Mouse (Mus musculus) CH12.LX (cell line): ENCODE data around the gene Abcc2. TPM values are rescaled to one million over a fixed set of nuclear protein-coding genes. Genes with fewer than 3 reads are reported as not detected.
A peak's percentile ranks its signal among the peaks of the same experiment; 100 is the strongest.

Experiments
- DNase-seq: peaks from one replicate; pipeline ENCODE4 v3.0.0-alpha.2; 2013; ENCODE audit errors: extremely low read depth
- H3K27ac ChIP-seq: 2 replicates; pipeline ENCODE4 v1.5.1; 2012; ENCODE audit warnings: low read depth, mild to moderate bottlenecking, control low read depth, moderate library complexity; ENCODE audit not compliant: insufficient read depth
- H3K27me3 ChIP-seq: replicated peaks from 2 replicates; pipeline ENCODE3; 2012; ENCODE audit warnings: inconsistent platforms
- H3K36me3 ChIP-seq, 2 experiments: replicated peaks in 1 of 2; 2 replicates each; pipeline versions ENCODE3 to v1.6.1; 2012; ENCODE audit warnings: inconsistent platforms in 1 of 2, low read length in 1 of 2, mild to moderate bottlenecking in 1 of 2, mixed read lengths in 1 of 2, moderate library complexity in 1 of 2; ENCODE audit not compliant: control insufficient read depth in 1 of 2, insufficient read depth in 1 of 2
- H3K4me1 ChIP-seq, 2 experiments: 2 replicates each; pipeline ENCODE4 v1.6.1; 2012; ENCODE audit warnings: inconsistent platforms in 1 of 2, moderate library complexity in 1 of 2; ENCODE audit not compliant: insufficient read depth in 2 of 2, control insufficient read depth in 1 of 2
- H3K4me2 ChIP-seq: 2 replicates; pipeline ENCODE4 v1.6.1; 2012; ENCODE audit warnings: low read depth, mild to moderate bottlenecking, control low read depth; ENCODE audit not compliant: poor library complexity, insufficient read depth, severe bottlenecking
- H3K4me3 ChIP-seq, 3 experiments: fragments of 150-350 bp in 1 of 3; sonication (generic) in 1 of 3; replicated peaks in 1 of 3; 2 replicates each; pipeline versions ENCODE3 to v1.5.1; 2011 to 2012; ENCODE audit warnings: low read depth in 2 of 3, low read length in 2 of 3, mild to moderate bottlenecking in 2 of 3, moderate library complexity in 2 of 3, control low read depth in 1 of 3, improper control_type of control experiment in 1 of 3, inconsistent platforms in 1 of 3, mixed read lengths in 1 of 3; ENCODE audit not compliant: poor library complexity in 1 of 3
- H3K79me2 ChIP-seq: replicated peaks from 2 replicates; pipeline ENCODE4 v1.6.1; 2012; ENCODE audit warnings: mild to moderate bottlenecking, moderate library complexity; ENCODE audit not compliant: control insufficient read depth, poor library complexity, insufficient read depth, severe bottlenecking; ENCODE audit errors: extremely low read depth
- H3K9ac ChIP-seq: 2 replicates; pipeline ENCODE4 v1.6.1; 2012; ENCODE audit warnings: low read depth, mild to moderate bottlenecking, control low read depth, moderate library complexity; ENCODE audit not compliant: insufficient read depth
- H3K9me3 ChIP-seq: replicated peaks from 2 replicates; pipeline ENCODE3; 2012; ENCODE audit warnings: low read length, inconsistent platforms, mixed read lengths
- CHD2 ChIP-seq: IDR thresholded peaks from 2 replicates; pipeline ENCODE4 v1.6.1; 2011; ENCODE audit warnings: low read length, improper control_type of control experiment
- ELF1 ChIP-seq: IDR thresholded peaks from 2 replicates; pipeline ENCODE4 v1.6.1; 2014; ENCODE audit warnings: low read depth, mild to moderate bottlenecking, inconsistent platforms, low read length, improper control_type of control experiment
- EP300 ChIP-seq: IDR thresholded peaks from 2 replicates; pipeline ENCODE4 v1.6.1; 2011; ENCODE audit warnings: low read length, improper control_type of control experiment
- ETS1 ChIP-seq: conservative IDR thresholded peaks from 2 replicates; pipeline ENCODE4 v1.6.1; 2012; ENCODE audit warnings: low read depth, mild to moderate bottlenecking, inconsistent platforms, low read length, improper control_type of control experiment, moderate library complexity
- HCFC1 ChIP-seq: IDR thresholded peaks from 2 replicates; pipeline ENCODE4 v1.6.1; 2012; ENCODE audit warnings: low read depth, mild to moderate bottlenecking, inconsistent platforms, low read length, improper control_type of control experiment
- JUN ChIP-seq: IDR thresholded peaks from 2 replicates; pipeline ENCODE4 v1.6.1; 2011; ENCODE audit warnings: low read depth, mild to moderate bottlenecking, low read length, improper control_type of control experiment, moderate library complexity; ENCODE audit not compliant: insufficient read depth
- KAT2A ChIP-seq: IDR thresholded peaks from 2 replicates; pipeline ENCODE4 v1.6.1; 2012; ENCODE audit warnings: low read length, improper control_type of control experiment, inconsistent platforms; ENCODE audit not compliant: insufficient replicate concordance
- MAFK ChIP-seq: IDR thresholded peaks from 2 replicates; pipeline ENCODE4 v1.6.1; 2011; ENCODE audit warnings: low read length, improper control_type of control experiment; ENCODE audit not compliant: insufficient replicate concordance
- MAZ ChIP-seq: IDR thresholded peaks from 2 replicates; pipeline ENCODE4 v1.6.1; 2012; ENCODE audit warnings: low read depth, mild to moderate bottlenecking, inconsistent platforms, low read length, improper control_type of control experiment, moderate library complexity
- MEF2A ChIP-seq: IDR thresholded peaks from 2 replicates; pipeline ENCODE4 v1.6.1; 2014; ENCODE audit warnings: low read depth, mild to moderate bottlenecking, inconsistent platforms, low read length, improper control_type of control experiment, borderline replicate concordance
- POLR2A ChIP-seq: IDR thresholded peaks from 2 replicates; pipeline ENCODE4 v1.6.1; 2011; ENCODE audit warnings: low read depth, mild to moderate bottlenecking, improper control_type of control experiment, low read length
- RCOR1 ChIP-seq: conservative IDR thresholded peaks from 2 replicates; pipeline ENCODE4 v1.6.1; 2012; ENCODE audit warnings: low read depth, mild to moderate bottlenecking, inconsistent platforms, low read length, improper control_type of control experiment
- SMC3 ChIP-seq: IDR thresholded peaks from 2 replicates; pipeline ENCODE4 v1.6.1; 2011; ENCODE audit warnings: low read depth, low read length, improper control_type of control experiment
- TCF12 ChIP-seq: IDR thresholded peaks from 2 replicates; pipeline ENCODE4 v1.6.1; 2014; ENCODE audit warnings: low read depth, mild to moderate bottlenecking, inconsistent platforms, low read length, improper control_type of control experiment
- USF1 ChIP-seq: IDR thresholded peaks from 2 replicates; pipeline ENCODE4 v1.6.1; 2014; ENCODE audit warnings: low read depth, mild to moderate bottlenecking, inconsistent platforms, low read length, improper control_type of control experiment
- USF2 ChIP-seq: conservative IDR thresholded peaks from 2 replicates; pipeline ENCODE4 v1.6.1; 2011; ENCODE audit warnings: low read depth, low read length, improper control_type of control experiment
- ZKSCAN1 ChIP-seq: IDR thresholded peaks from 2 replicates; pipeline ENCODE4 v1.6.1; 2012; ENCODE audit warnings: low read depth, inconsistent platforms, low read length, improper control_type of control experiment, borderline replicate concordance
- ZMIZ1 ChIP-seq: IDR thresholded peaks from 2 replicates; pipeline ENCODE4 v1.6.1; 2012; ENCODE audit warnings: low read depth, mild to moderate bottlenecking, inconsistent platforms, low read length, improper control_type of control experiment
- dilution Hi-C: fragments of 300-500 bp; cut with MboI; formaldehyde crosslinking; loops from 2 replicates; pipeline ENCODE4 v1.14.3; 2020; ENCODE audit warnings: low sequenced_read_pairs; ENCODE audit not compliant: extremely low pct_unique_long_range_greater_than_20kb, extremely low pct_ligation_motif_present
- in situ Hi-C: fragments of 300-500 bp; cut with MboI; formaldehyde crosslinking; loops from 3 replicates; pipeline ENCODE4 v1.14.3; 2019; ENCODE audit warnings: low sequenced_read_pairs, low pct_ligation_motif_present, low pct_unique_long_range_greater_than_20kb, mixed read lengths
- polyA plus RNA-seq: library from polyadenylated mRNA; unstranded; fragments of >175 nt; gene quantifications from 2 replicates; pipeline ENCODE4 v1.2.1, GENCODE M21; 2012; ENCODE audit warnings: low read depth; ENCODE audit not compliant: insufficient read length
- total RNA-seq, 2 experiments: library from RNA; depleted of rRNA; stranded (reverse); fragments of 300-350 nt in 1 of 2; fragments of >200 nt in 1 of 2; gene quantifications; 2 replicates each; pipeline ENCODE4 v1.2.3; 2012 to 2014

The Abcc2 gene
- total and polyA plus RNA-seq, 3 experiments: 0.08 to 0.39 (median 0.09) TPM

DNA sequence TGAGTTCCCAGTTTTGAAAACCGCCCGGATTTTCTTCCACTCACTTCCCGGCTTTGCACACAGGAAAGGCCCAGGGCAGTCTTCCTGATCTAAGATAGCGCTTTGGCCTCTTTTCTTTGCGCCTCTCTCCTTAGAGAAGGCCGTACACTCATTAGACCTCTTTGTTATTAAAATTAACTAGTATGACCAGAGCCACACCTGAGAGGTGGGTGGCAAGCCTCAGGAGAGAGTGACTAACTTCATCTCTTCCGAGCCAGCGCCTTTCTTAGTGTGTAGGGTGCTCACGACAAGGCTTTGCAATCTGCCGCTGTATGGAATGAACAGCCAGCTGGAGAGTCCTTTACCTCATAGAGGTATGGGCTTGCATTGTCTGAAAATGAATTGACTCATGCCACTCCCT lies 21.9 kb downstream of the Abcc2 start:
- dilution Hi-C loops: no loop called here
- H3K9me3 ChIP-seq: no peaks in the 10 kb centered on the region
- no peaks in the 10 kb centered on the region for H3K79me2 ChIP-seq
- H3K9ac ChIP-seq: no peak overlapping the region
- no peaks in the 10 kb centered on the region for H3K36me3 ChIP-seq
- H3K4me2 ChIP-seq: no peak overlapping the region
- H3K27ac ChIP-seq: no peak overlapping the region
- no peak overlapping the region for H3K4me3 ChIP-seq
- in situ Hi-C loops: no loop called here
- DNase-seq: no peak
- TF ChIP-seq ETS1 (no peak), MAFK (no peak), USF2 (no peak), MEF2A (no peak), POLR2A (no peak), ZMIZ1 (no peak), RCOR1 (no peak), EP300 (no peak), ELF1 (no peak), SMC3 (no peak), MAZ (no peak), HCFC1 (no peak), USF1 (no peak), CHD2 (no peak), TCF12 (no peak), KAT2A (no peak), ZKSCAN1 (no peak)
- H3K4me1 ChIP-seq: peaks cover 6 to 13% of the 10 kb centered on the region in 2 experiments; a peak in 3 of 4 replicates
- no peaks in the 10 kb centered on the region for H3K27me3 ChIP-seq

DNA sequence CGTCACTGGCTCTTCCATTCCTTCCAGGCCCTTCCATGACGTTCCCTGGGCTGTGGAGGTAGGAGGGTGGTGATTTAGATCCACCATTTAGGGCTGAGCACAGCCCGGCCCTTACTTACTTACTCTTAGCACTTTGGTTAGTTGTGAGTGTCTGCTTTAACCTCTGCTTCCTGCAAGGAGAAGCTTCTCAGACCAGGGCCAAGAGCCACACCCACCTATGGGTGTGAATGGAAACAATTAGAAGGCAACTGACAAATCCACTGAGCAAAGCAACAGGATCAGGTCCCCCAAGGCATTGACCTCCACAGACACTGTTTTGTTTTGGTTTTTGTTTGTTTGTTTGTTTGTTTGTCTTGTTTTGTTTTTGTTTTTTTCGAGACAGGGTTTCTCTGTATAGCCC lies 27.3 kb downstream of the Abcc2 start:
- DNase-seq: peak; percentile 66
- no peak overlapping the region for H3K27ac ChIP-seq
- dilution Hi-C loops: no loop called here

More for the DNA sequence above, 27.3 kb downstream of the Abcc2 start:
- no peak overlapping the region for H3K4me3 ChIP-seq
- H3K27me3 ChIP-seq: no peaks in the 10 kb centered on the region
- H3K4me1 ChIP-seq: peaks cover 5 to 10% of the 10 kb centered on the region in 2 experiments
- H3K9me3 ChIP-seq: no peaks in the 10 kb centered on the region
- H3K79me2 ChIP-seq: no peaks in the 10 kb centered on the region
- no peak for TF ChIP-seq JUN
- H3K4me2 ChIP-seq: no peak overlapping the region; the same call in 1 of the 2 replicates
- H3K36me3 ChIP-seq: no peaks in the 10 kb centered on the region
- no peak overlapping the region for H3K9ac ChIP-seq
- in situ Hi-C loops: no loop called here
